Mouse (Mus musculus) left cerebral cortex, adult 11 months (tissue): ENCODE measurements around the gene Rptor.

ENCODE experiments used
- DNase-seq: peaks from one replicate; pipeline ENCODE4 v3.0.0; 2022; ENCODE audit warnings: low spot score

Gene Rptor

DNA sequence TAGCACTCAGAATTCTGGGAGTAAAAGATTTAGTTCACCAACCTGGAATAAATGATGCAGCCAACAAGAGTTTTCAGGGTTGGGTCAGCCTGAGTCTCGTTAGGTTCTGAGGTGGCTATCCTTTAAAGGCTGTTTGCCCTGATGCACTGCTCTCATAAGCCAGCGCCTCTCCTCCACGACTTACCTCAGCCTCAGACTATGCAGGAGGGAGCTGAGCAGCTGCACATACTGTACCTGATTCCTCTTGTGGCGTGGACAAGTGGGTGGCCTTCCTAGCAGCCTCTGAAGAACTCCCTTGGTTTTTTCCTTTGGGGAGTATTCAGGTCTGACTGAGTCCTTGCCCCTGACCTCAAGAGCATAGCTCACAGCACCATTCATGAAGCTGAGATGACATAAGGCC is 209.4 kb downstream of the Rptor start:
- no peak for DNase-seq

DNA sequence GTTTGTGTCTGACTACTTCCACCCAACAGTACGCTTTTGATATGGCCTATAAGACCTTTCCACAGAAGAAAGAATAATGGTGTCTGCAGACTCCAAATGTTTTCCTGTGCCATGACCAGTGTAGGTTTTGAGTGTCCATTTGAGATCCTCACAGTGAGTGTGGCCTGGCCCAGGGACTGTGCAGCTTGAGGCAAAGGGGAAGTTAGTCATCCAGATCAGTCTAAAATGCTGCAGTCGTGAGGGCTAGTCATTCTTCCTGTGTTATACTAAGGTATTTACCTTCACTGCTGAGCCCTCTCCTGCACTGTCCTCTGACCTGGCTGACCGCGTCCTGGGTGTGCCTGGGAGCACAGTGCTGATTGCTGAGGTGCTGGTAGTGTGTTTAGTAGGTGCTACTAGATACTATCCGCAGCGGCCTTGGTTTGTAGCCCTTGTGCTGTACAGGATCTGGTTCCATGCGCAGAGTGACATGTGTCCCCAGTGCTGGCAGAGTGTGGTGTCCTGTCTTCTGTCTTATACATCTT is 211.4 kb downstream of the Rptor start:
- DNase-seq = no peak

DNA sequence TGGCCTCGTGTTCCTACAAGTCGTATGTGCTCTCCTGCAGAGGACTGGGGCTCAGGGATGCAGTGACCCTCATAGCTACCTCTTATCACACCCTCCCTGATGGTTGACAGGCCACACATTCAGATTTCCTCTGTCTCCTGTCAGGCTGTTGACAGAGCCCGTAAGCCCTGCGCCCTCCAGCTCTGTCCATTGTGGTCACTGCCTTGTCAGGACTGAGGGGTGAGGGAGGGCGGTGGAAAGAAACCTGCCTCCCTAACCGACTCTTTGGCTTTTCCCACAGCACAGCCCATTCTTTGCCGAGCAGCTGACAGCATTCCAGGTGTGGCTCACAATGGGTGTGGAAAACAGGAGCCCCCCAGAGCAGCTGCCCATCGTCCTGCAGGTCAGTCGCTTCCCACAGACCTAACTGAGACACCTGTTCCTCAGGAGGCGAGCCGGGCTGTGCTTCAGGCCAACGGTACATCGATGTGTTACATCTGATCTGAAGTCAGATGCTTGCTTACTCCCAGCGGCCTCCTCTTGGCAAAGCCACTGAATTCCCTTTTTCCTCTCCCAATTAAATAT is 214.2 kb downstream of the Rptor start:
- DNase-seq = no peak

DNA sequence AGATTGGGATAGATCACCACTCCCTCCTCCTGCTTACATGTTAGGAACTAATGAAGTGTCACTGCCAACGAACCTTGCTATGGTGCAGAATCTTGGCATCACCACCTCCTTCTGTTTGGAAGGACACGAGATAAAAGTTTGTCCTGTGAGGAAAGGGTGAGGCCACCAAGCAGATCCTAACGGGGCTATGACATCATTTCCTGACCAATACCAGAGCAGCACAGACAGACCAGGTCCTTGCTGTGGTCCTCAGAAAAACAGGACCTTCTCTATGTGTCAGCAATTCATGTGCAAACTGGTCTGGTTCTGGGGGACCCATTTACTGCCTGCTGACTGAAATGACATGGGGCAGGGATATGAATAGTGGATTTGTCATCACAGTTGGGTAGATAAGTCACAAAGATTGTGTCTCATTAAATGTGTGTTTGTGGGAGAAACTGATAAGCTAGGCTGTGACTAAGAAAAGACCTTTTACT is 214.7 kb downstream of the Rptor start:
- no peak for DNase-seq

DNA sequence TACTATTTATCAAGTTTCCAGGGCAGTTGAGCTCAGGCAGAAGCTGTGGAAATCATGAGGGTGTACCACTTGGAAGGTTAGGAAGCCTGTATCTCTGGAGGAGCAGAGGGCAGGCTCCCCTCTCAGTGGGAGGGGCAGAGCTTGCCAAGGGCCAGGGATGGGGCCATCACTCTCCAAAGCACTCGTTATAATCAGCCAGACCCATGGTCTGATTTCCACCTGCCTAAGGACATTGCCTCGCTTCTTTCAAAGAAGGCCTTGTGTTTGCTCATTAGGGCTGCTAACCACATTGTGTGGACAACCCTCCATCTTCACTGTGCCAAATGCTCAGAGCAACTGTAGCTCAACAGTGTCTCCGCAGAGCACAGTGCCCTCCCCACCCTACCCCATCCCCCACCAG is 215.2 kb downstream of the Rptor start:
- no peak for DNase-seq

DNA sequence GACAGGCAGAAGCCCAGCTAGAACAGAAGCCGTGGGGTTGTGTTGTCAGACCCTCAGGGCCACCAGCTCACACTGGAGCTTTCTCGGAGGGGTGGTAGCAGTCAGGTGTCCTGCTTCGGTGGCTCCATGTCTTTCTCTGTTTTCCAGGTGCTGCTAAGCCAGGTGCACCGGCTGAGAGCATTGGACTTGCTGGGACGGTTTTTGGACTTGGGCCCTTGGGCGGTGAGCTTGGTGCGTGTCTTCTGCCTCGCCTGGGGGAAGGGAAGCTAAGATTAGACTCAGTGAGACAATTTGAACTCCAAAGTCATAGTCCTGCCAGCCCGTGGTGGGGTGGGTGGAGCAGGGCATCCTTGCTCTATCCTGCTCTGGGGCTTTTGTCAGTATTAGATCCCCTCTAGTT is 218.8 kb downstream of the Rptor start:
- no peak for DNase-seq

DNA sequence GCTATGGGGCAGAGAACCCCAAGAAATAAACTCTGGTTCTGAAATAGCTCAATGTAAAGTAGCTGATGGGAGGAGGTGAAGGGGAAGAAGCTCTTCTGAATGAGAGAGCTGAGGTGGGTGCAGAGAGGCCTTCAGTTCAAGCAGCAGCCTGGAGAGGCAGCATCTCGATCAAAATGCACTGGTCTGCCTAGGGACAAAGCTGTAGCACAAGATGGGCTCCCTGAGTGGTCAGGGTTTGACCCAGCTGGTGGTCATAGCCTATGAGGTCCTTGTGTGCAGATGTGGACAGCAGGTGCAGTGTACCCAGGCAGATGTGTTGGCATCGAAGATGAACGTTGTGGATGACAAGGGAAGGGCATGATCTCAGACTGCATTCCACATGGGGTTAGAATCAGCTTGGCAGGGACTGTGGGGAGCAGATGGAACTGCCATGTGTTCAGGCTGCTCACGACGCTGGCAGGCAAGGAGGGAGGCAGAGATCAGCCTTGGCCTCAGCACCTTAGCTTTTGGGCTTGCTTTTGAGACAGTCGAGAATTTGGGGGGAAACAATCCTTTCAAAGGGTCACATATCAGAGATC is 221.5 kb downstream of the Rptor start:
- no peak for DNase-seq

DNA sequence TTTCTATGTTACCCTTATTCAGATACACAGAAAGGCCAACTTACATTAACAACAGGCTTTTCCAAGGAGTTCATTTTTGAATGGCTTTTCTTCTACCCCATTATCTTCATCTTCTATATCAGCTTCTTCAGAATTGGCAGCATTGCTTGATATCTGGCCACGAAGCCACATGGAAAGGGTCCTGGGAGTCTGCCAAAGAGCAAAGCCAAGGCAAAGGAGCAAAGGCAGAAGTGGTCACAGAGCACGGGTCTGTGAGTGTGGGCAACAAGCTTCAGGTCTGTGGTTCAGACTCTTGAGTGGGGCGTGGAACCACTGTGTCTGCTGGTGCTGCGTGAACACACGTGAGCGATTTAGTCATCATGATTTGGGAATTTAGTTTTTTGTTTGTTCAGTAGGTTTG is 223.1 kb downstream of the Rptor start:
- no peak for DNase-seq

DNA sequence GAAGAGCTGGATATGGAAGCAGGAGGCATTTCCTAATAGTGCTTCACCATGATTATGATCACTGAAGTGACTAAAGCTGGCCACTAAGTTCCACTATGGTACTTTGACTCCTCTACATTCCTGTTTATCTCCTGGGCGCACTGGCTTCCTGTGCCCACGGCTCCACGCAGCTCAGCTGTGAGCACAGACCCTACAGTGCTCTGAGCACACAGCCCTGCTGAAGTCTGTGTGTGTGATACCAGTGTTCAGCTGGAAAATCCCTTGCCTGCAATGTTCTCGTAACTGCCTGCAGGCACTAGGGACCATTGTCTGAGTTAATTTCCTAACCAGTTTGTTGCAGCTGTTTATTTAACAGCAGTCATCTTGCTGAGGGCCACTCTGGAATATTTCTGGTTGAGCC is 223.5 kb downstream of the Rptor start:
- DNase-seq = no peak

DNA sequence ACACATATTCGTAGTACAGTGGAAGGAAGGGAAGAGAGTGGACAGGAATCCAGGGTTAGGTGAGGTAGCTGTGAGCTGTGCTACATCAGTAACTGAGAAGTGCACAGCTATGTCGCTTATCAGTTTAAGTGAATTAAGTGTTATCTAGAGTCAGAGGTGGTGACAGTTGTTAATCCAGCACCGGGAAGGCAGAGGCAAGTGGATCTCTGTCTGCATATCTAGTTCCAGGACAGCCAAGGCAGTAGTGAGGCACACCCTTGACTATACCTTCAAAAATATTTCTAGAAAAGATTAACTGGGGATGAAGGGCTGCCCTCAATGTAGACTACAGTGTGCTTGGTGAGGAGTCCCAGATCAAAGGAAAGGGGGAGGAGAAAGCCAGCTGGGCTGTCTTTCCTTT is 226.4 kb downstream of the Rptor start:
- DNase-seq = no peak

DNA sequence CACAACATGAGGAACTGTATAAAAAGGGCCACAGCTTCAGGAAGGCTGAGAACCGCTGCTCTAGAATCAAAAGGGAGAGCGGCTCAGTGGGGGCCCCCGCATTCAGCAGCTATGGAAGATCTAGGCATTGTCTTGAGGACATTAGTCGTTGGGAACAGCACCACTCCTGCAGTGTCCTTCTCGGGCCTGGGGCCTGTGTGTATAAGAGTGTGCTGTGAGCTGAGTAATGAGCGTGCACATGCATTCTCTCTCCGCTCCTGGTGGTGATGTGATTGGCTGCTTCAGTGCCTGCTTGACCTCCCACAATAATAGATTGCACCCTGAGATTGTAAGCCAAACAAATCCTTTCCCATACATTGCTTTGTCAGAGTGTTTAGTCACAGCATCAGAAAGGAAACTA is 229.0 kb downstream of the Rptor start:
- DNase-seq = no peak

DNA sequence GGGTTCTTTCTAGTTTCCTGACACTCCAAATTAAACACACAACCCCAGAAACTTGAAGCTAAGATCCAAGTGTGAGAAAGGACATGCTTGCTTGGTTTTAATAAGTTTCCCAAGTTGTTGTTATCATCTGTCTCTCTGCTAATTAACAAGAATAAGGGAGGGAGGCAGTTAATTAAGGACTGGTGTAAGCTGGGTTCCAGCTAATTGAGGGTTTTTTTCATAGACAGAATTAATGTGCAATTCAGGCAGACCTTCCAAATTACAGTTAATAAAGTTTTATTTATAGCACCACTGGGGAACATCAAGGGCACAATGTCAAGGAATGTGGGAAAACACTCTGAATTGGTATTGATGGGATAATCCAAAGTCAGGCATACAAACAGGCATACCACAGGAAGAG is 230.6 kb downstream of the Rptor start:
- no peak for DNase-seq

DNA sequence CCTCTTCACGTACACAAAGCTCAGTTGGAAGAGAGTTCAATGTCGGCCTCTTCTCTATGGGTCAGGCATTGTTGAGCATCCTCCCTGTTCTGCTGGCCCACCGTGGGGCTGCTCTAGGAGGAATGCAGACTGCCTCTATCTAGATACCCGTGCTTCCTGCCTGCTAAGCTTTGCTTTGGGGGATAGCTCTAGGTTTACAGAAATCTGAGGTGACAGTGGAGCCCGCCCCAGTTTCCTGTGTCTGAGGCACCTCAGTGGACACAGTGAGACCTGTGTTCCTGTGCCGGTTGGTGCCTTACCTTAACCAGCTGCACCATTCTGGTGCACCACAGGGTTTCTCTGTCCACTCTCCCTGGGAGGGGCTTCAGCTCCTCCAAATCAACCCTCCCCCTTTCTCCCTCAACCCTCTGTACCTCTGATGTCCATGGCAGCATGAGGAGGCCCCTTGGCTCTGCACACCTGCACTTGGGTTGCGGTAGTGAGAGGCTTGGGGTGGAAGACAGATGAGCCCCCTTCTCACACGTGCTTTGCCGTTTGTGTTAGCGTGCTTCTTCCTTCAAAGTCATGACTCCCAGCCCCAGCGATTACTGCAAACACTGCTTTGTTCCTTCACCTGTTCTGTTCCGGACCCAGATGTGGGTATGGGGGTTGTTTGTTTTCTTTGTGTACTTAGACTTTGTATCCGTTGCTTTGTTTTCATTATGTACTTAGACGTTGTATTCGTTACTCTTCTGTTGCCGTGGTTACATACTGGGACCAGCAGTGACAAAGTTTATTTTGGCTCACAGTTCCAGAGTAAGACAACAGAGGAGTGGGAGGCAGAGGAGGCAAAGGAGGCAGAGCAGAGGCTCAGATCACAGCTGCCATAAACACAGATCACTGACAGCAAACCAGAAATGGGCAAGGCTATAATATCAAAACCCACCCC is 231.4 kb downstream of the Rptor start:
- no peak for DNase-seq

DNA sequence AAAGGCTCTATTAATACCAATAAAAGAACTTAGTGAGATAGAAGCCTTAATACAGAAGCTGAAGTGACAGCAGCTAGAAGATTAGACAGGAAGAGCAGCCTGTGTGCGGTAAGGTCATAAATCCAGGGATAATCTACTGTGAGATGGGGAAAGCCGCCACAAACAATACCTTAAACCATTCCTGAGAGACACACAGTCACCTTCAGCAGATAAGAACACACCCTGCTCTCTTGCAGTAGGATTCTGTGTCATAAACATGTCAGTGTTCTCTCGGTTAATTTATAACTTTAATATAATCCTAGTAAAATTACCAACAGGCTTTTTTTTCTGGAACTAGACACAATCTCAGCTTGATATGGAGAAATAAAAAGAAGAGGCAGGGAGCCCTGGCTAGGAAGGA is 233.6 kb downstream of the Rptor start:
- no peak for DNase-seq

DNA sequence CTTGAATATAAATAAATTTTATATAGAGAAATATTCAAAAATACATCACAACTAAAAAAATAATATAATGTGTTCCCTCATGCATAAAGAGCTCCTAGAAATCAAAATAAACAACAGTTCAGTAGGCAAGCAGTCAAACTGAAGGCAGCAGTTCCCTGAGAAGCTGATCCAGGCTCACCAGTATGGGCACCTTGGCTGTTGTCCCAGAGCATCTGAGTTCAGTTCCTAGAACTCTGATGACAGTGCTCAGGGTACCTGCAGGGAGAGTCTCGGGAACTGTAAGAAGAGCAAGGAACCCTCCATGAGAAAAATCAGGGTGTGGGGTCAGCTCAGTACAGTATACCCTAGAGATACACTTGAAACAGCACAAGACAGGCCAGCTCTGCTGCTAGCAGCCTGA is 235.1 kb downstream of the Rptor start:
- no peak for DNase-seq

DNA sequence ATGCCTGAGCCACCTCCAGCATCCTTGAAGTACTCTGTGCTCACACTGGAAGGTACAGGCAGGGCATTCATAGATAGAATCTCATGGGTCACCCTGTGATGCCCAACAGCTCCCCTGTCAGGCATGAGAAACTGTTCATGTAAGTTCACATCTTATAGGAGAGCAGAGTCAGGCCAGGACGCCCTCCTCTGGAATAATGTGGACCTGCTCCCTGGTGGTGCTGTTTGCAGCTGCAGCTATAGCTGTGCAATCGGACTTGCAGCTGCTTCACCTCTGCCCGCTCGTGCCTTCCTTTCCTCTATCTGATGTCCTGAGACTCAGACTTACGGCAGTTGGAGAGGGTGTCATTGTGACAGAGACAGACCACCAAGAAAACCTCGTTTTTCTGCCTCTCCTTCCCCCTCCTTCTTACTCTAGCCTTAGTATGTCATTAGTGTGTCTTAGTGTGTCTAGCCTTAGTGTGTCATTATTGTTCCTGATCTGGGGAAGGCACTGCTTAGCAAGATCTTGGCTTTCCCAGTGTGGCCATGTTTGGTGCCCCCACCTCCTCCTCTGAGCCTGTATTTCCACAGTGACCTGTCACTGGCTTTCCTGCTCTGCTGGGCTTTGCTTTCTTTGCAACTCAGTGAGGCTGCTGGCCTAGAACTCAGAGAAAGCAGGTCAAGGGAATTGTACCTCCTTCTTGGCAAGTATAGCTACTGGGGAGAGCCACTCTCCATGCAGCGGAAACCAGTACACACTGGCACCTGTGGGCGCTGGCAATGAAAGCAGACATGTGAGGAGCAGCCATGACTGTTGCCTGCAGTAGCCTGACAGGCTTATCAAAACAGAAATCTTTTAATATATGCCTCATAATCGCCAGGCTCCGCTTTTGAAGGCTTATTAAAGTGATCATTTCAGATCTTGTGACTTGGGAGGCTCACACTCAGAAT is 237.0 kb downstream of the Rptor start:
- no peak for DNase-seq

DNA sequence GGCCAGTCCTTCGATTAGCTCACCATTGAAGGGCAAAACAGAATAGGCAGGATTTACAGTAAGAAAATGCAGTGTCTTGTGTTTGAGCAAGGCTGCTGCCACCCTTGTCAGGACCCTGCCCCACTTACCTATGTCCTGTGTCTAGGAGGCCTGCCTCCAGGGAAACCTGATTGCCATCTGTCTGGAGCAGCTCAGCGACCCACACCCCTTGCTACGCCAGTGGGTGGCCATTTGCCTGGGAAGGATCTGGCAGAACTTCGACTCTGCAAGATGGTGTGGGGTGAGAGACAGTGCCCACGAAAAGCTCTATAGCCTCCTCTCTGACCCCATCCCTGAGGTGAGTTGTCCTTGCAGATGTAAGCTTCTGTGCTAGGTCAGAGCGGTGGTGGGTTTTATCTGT is 243.9 kb downstream of the Rptor start:
- no peak for DNase-seq

DNA sequence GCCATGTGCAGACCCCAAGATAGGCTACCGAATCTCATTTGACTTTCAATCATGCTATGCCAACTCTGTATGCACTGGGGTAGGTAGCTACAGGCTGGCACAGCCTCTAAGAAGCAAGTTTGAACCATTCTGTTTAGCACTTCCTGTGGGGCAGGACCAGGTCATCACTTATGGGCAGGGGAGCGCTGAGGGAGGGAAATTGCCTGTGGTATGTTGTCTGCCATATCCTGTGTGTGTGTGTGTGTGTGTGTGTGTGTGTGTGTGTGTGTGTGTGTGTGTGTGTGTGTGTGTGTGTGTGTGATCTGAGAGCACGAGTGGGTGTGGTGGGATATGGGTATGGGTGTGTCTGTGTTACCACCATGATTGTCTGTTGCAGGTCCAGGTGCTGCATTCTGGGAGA is 244.4 kb downstream of the Rptor start:
- no peak for DNase-seq

DNA sequence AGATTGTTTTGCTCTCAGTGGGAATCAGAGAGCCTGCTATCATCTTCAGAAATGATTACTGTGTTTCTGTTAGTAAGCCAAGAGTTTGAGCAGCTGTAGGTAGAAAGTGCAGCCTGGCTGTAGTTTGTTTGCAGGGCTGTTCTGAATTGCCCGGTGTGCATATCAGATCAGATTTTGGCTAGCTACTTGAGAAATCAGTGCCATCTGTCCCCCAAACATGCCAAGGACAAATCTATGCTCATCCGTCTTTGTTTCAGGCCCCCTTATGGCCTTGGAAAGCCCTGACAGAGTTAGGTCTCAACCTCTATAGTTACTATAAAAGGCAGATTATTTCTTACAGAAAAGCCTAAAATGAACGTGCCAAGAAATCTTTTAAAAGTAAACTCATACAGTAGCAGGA is 244.9 kb downstream of the Rptor start:
- no peak for DNase-seq

DNA sequence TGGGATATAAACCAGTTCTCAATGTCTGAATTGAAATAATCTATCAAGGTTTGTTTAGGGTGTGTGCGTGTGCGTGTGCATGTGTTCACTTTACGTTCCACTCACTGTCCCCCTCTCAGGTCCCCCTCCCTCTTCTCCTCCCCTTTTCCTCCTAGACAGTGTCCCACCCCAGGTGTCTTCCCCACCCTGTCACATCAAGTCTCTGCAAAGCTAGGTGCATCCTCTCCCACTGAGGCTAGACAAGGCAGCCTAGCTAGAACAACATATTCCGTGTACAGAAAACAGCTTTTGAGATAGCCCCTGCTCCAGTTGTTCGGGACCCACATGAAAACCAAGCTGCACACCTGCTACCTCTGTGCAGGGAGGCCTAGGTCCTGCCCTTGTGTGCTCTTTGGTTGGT is 245.5 kb downstream of the Rptor start:
- DNase-seq = no peak

DNA sequence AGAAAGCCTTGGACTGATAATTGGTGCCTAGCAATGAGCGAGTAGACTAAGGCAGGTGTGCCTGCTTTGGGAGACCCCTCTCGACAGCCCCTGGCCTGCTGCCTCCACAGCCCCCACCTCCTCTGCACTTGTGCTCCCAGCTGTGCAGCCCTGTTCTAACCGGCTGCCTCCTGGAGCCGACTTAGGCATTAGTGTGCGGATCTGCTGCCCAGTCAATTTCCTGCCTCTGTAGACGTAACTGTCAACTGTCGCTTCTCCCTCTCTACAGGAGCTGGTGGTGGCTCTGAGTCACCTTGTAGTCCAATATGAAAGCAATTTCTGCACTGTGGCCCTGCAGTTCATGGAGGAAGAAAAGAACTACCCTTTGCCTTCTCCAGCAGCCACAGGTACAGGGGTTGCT is 253.3 kb downstream of the Rptor start:
- no peak for DNase-seq
